Mouse (Mus musculus) ovary, adult 18-20 months (tissue): ENCODE results near the gene Wnt4.

Source experiments
- DNase-seq: peaks from one replicate; pipeline ENCODE4 v3.0.0; 2022; ENCODE audit warnings: low spot score, mixed read lengths

Gene Wnt4

DNA sequence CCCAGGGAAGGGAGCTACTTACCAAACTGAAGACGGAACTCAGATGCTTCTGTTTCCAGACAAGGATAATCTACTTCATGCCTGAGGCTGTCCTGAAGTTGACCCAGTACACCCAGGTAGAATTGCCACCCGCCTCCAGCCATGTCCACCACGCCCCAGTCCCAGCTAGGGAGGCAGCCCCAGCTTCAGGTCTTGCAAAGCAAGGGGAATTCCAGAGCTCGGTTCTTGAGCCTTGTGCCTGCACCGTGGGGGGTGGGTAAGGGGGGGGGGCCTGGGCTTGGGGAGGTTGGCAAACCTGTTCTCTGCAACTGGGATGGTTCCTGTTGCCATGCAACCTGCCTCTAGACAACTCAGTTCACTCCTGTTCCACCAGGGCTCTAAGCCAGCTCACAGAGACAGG lies 2.1 kb downstream of the Wnt4 start:
- DNase-seq: no peak

DNA sequence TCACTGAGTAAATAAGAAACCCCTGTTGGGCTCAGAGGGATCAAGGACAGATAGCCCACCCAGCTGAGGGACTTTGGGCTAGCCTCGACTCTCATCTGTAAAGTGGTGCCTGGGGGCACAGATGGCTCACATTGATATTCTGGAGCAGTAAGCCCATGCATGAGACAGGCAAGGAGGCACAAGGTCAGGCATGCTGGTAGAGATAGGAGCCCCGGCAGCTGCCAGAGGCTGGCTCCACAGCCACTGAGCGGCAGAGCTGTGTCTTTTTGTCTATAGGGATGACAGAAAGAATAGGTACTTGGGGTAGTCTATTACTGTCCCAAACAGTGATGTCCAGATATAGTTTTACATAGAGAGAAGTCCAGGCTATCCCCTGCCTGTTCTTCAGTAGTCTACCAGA lies 4.0 kb downstream of the Wnt4 start:
- no peak for DNase-seq

DNA sequence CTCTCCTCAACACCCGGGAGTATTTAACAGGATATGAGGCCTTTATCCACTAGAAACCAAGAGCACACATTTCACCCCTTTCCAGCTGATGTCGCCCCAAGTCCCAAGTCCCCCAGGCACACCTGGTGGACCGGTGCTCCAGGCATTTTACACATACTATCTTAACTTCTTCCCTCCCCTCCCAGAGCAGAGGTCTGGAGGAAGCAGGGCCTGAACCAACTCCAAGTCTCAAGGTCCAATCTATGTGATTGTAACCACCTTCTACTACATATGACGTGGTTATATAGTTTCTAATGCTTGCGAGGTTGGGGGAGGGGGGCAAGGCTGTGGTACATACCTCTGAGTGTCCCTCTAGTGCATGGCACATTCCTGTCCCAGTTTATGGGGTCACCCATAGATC lies 4.8 kb downstream of the Wnt4 start:
- DNase-seq: no peak

DNA sequence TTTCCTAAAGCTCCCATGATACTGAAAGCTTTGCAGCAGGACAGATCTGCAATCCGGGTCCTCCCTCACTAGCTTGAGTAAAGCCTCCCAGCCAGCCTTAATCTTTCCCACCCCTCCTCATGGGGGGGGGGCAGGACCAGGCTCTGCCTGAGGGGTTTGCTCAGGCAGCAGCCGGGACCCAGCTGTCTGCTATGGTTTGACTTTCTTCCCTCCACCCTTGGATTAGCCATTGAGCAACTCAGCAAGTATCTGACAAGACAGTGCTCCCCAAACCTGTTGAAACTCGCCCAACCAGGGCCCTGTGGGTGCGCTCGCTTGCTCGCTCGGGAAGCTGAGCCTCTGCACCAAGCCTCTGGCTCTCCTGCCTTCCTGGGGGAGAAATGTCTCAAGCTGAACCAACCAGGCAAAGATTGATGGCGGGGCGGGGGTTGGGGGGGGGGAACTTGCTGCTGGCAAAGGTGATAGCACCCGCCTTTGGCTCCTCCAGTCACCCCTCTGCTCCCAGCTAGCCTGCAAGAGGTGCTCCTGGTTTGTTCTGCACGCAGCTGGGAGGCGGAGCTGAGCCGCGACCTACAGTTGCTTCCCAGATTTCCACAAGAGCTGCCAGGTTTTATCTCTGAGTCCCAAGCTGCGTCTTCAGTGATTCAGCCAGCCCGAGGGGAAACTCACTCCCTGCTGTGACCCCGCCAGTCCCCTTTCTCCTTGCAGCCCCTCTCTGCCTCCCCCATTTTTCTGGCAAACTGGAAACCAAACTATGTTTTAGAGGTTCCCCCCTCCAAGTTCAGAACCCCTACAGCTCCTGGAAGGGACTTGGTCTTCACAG lies 5.5 kb downstream of the Wnt4 start:
- peak; percentile 76 for DNase-seq

DNA sequence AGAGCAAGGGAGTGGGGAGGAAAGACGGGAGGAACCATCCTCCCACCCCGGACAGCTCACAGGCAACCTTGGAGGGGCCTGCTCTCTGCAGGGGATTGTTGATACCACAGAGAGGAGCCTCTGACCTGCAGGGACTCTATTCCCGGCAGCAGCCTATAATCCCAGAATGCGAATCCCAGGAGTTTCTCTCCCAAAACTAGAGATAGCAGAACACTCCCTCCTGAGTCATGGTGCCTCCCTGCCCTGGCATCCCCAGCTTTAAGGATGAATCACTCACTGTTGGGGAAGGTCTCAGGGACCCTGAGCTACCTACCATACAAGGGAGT lies 6.1 kb downstream of the Wnt4 start:
- DNase-seq: peak; percentile 69

DNA sequence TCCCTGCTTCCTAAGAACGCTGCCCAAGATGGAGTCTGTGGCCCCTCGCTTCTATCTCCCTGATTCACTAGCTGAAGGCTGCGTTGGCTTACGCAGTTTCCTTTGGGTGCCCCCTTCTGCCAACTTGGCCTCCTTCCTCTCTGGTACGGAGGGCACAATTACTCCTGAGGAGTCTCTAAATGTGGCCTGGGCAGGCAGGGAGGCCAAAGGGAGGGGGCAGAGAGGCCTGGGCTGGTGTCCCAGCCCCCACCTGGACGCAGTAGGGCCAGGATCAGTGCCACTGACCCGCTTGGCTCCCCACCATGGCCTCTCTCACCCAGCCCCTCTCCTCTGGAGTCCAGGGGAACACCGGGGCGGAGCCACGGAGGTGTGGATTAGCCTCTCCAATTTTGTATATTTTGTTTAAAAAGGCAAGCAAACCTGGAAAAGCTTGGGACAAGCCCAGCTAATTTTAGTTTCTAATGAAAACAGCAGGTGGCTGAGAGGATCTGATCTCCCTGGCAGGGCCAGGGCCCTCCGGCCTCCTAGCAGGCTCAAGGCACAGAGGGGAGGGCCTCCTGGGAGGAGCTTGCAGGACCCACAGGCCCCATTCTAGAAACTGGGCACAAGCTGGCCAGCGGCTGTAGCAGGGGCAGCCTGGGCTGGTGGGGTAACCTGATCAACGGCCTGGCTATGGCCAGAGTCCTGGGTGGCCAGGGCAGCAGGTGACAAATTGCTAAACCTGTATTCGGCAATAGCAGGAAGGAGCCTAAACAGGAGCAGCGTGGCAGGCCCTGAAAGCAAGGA lies 8.8 kb downstream of the Wnt4 start:
- DNase-seq: no peak

DNA sequence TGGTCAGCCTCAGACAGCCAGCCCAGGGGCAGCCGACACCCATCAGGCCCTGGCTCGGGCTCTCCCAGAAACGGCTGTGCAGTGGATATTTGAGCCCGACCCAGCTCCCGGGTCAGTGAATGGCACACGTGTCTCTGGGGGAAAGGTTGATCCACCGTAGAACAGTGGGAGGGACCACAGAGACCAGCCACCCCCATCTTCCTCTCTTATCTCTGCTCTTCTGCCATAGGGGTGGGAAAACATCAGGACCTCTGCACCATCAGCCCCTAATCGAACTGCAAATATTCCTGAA lies 9.3 kb downstream of the Wnt4 start:
- no peak for DNase-seq

DNA sequence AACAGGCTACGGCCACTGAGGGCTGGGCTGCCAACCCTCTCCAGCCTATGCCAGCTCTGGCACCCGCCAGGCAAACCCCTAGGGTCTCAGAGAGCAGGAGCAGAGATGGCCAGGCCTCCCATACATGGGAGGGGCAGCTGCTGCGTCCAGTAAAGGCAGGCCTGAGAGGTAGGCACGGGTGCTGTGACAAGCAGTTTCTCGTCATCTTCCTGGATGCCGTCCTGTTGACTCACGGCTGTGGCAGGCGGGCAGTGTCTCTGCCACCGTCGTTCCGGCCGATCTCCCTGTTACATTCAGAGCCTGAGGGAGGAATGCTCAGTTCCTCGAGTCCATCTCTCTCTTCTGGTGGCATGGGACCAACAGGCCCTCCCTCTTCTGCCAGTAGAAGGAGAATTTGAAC lies 9.9 kb downstream of the Wnt4 start:
- DNase-seq: no peak

DNA sequence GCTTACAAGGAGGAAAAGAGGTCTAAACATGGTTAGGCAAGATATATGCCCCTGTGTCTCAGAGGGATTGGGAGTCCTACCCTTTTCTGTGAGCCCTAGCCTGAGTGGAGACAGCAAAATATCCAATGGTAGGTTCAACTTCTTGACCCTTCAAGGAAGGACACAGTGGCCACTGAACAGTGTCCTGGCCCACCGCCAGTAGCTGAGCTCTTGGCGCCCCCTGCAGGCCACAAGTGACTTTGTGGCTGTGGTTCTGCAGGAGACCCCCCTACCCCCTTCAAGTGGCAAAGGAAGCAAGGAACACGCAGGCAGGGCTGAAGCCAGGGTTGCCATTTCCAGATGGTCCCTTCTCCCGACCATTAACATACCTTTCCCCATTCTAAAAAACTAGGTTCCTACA lies 10.5 kb downstream of the Wnt4 start:
- DNase-seq: no peak

DNA sequence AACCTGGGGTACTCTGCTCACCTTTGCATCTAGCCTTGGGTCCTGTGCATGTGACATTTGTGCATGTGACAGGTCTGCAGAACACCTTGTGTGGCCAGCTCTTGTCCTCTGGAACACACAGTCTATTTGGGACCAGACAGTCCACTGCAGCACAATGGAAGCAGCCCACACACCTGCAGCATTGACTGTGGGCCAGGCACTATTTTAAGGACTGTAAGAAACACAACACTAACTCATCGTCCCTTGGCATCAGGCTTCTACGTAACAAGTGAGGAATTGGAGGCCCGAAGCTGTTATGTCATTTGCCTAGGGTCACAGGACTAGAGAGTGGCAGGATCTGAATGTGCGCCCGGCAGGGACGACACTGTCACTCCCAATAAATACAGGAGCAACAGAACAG lies 12.4 kb downstream of the Wnt4 start:
- no peak for DNase-seq

DNA sequence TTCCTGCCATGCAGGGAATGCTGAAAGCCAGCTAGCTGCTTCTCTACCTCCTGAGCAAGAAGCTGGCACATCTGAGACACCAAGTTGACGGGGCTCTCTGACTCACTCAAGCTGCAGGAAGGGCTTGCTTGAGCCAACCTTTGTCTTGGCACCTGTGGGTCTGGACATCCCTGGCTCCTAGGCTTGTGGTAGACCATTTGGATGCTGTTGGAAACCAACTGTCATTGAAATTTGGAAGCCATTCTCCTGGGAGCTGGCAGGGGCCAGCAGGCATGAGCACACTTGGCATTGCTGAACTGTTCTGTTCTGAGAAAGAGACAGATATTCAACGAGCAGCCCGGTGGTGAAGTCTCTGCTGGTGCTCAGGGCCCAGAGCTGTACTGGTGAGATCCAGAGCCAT lies 13.0 kb downstream of the Wnt4 start:
- no peak for DNase-seq

DNA sequence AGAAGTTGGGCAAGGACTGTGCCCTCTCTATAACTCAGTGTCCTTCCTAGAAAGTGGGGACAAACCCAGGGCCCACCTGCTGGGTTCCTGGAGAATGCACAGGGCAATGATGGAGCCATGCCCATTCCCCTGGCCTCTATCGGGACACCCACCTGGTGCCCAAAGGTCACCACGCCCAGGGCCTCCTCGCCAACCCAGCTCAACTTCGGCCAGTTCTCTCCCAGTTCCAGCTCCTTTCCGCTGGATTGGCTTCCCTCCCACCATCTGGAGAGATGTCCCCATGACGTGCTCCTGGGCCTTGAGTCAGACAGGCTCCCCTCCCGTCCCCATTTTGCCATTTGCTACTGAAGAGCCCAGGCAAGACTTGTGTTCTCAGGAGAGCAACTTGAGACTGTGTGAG lies 15.3 kb downstream of the Wnt4 start:
- no peak for DNase-seq

DNA sequence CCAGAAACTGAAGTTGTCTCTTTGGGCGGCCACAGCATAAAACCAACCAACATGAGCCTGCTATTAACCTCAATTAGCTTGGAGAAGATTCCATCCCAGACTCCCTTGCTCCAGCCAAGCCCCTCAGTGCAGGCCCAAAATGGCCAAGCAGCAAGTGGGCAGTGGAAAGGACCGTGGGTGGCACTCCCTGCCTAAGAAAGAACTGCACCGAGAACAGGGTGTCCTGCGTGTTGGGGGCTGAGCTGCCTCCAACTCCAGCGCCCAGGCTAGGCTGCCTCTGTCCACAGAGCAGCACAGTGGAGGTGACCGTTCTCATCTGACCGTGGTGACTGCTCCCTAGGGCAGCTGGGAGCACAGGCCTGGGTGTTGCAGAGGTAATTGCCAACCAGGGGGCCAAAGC lies 16.7 kb downstream of the Wnt4 start:
- DNase-seq: no peak

DNA sequence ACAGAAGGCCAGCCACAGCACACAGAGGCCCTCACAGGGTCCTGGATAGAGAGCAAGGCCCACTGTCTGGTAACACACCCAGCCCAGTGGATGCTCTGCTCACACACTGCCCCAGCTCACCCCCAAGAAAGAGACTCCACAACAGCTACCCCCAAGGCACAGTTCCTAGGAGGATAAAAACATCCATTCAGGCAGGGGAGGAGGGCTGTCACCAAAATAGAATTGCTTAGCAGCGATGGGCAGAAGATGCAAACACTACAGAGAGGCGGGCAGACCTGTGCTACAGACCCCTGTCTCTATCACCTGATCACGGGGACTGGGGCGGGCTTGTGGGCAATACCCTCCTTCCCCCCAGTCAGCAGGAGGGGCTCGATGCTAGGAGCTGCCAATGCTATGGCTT lies 17.2 kb downstream of the Wnt4 start:
- DNase-seq: no peak

DNA sequence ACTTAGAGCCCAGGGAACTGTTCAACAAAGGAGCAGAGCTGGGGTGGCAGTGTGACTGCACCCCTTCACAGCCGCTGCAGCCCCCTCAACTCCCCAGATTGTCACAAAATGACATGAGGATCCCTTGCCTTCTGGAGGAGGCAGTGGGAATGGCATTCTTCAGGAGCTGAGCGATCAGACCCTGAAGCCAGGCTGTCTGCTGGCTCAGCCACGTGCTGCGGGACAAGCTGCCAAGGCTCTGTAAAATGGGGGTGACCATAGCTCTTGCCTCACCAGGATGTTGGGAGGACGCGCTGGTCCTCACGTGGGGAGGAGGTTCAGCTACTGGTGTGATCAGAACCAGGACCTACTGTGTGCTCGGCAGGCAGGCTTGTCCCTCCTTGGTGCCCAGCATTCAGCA lies 17.7 kb downstream of the Wnt4 start:
- no peak for DNase-seq

DNA sequence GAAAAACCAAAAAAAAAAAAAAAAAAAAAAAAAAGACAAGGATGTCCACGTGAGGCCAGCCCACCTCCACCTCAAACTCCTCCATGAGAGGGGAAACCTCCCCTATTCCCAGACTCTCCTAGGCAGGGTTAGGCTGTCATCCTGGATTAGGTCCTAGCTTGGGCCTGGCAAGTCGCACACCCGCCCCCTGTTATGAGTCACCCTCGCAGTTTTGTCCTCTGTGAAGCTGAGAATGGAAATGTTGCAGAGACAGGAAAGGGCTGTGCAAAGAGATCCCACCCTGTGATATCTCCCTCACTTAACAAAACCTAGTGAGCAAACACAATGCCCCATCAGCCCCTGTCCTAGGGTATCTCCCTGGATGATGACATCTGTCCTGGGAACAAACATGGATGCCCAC lies 20.3 kb downstream of the Wnt4 start:
- DNase-seq: no peak

DNA sequence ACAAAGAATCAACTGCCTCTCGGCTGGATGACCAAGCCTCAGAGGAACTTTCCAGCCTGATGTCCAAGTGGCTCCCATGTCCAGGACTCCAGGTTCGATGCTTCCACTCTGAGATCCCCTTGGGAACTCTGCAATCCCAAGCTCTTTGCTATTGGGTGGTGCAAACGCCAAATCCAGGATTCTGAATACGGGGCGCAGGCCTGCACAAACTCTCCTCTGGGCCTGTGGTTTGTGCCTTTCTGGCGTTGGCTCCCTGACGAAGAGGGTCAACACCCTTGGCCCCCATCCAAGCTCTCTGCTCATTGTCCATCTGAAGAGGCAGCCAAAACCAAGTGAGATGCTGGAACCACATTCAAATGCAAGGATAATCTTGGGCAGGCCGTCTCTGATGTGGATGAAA lies 21.1 kb downstream of the Wnt4 start:
- no peak for DNase-seq

DNA sequence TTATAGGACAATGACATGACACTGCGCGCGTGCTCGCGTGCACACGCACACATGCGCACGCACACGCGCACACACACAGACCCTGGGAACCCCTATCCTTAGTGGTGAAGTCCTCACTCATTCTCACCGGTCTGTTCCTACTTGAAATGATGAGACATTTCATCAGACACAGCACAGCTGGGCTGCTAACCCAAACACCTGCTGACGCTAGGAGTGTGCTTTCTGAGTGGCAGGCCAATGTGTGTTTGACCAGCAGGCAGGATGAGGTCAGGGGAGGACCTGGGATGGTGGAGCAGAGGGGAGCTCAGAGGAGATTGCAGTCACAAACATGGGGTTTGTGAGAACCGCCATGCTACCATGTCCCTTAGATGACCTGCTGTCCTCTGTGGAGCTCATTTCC lies 22.9 kb downstream of the Wnt4 start:
- no peak for DNase-seq

DNA sequence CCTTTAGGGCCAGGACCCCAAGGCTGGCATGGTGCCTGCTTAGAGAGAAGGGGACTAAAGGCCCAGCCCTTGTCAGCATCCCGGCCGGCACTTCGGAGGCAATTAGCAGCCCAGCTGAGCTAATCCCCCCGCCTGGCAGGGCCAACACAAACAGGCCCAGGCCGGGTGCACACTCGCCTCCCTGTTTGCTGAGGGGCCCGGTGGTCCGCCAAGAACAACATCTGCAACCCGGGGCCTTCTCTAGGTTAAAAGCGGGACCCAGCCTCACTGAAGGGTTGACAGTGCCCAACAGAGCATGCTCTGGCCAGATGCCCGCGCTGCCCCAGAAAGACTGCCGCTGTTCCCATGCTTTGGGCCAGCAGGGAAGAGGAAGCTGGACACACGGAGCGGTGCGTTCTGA lies 24.3 kb downstream of the Wnt4 start:
- no peak for DNase-seq

DNA sequence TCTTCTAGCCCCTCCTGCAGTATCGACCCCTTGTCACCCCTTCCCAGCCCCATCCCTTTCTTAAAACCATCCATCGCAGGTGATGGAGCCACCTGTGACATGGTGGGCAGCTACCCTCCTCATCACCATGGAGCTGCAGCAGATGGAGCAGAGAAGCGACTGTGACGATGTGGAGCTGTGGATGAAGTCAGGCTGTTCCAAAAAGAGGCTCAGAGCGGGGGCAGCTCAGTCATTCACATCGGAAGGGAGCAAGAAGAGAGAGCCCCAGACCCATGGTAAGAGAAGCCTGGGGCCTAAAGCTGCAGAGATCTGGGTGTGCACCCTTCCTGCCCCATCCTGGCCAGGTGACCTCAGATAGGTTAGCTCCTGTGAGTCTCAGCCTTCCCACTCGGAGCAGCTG lies 26.8 kb downstream of the Wnt4 start:
- no peak for DNase-seq

DNA sequence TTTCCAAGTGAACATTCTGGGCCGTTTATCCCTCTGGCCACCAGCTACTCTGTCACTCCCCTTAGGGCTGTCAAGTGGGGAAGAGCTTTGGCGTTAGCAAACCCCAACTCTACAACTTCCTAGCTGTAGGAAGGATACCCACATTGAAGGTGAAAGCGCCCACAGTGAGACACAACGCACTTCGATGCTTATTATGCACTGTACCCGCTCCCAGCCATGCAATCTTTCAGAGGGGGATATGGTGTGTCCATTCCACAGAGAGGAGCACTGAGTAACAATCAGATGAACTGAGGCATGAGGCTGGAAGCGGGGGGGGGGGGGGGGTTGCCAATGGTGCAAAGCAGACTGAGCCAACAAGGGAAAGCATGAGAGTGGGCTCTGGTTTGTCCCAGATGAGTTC lies 27.8 kb downstream of the Wnt4 start:
- no peak for DNase-seq

DNA sequence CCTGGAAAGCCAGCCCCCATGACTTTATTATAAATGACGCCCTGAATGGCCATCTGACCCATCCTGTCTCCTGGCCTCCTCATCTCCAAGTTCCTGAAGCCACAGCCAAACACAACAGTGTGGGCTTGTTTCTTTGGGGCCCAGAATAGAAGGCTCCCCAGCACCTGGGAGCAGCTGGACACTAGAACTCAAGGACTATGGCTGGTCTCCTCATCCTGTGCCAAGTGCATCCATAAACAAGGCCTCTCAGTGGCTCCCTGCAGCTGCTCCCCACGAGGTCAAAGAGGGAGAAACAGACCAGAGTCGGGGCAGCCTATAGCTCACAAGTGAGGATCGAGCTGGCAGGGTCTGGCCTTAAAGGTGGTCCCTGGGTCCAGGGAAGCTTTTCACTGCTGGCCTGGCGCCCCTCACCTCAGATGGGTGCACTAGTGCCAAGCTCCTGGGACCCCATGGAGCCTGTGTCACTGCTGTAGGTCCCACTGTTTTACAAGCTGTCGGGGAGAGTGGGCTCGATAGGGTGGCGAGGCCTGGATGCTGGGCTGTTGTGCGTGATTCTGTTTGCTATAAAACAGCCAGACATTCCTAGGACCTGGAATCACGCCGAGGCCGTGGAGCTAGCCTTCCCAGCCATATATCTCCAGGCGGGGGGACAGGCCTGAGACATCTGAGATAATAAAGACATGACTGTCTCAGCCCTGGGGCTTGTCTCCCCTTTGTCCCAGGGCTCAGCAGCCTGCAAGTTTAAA lies 28.7 kb downstream of the Wnt4 start:
- DNase-seq: no peak

DNA sequence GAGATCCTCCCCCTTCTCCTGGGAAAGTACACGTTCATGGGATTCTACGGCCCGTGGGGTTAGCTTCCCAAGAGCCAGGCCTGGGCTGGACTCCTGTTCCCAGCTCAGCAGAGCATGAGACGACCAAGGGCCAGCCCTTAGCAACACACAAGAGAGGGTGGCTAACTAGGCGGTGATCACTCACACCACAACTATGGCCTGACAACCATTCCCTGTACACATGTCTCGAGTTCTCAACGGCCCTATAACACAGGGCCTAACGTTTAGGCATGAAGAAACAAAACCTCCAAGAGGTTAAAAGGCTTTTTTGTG lies 29.2 kb downstream of the Wnt4 start:
- no peak for DNase-seq
